Comparison of ENCODE assay signal across 24 mouse cellular contexts in the genomic region with DNA sequence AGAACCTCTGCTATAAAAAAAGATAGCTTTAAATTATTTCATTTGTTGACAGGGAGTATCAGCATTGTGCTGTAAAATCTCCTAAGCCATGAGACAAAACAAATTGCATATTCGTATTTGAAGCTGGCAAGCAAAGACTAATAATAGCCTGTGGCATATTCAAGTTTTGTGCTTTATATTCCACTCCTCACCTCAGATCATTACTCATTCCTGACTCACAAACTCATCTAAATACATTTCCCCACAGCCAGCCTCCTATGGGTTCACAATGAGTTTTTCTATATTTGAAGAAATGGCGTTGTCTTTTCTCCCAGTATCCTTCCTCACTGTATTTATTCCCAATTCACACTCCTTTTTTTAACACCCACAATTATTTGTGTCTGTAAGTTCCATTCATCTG.
DNase-seq lines count a peak whose midpoint lies in the region; ATAC-seq and TF ChIP-seq lines count a peak whose summit lies in the region.
"Had no signal": no experiment of that assay in that cellular context is flagged by ENCODE, and none has a peak within 500 bp of the region (broad histone marks: within the 10 kb centered on the region; RNA-seq: fewer than 3 reads in every experiment).

No protein-coding gene starts in this region.

- 80% methylated on average over 2 of the region's 2 CpGs for WGBS in heart, adult 2 months

- H3K4me3 ChIP-seq in heart, adult 2 months: no peak overlapping the region
- H3K4me3 ChIP-seq: embryonic facial prominence, embryonic 10.5 days; embryonic facial prominence, embryonic 12.5 days; forebrain, embryonic 13.5 days; forebrain, embryonic 15.5 days had no signal

- no peak for TF ChIP-seq EP300 in heart, adult 2 months (IDR thresholded peaks at IDR 0.05; ENCODE audit: insufficient read depth, low read depth, low read length)

- H3K4me1 ChIP-seq in heart, adult 2 months (ENCODE audit: control insufficient read depth, insufficient read depth, low read length): no peaks in the 10 kb centered on the region
- H3K4me1 ChIP-seq: embryonic facial prominence, embryonic 10.5 days; embryonic facial prominence, embryonic 12.5 days; forebrain, embryonic 13.5 days; forebrain, embryonic 15.5 days had no signal

- no peak for DNase-seq in frontal cortex, postnatal 14 days (ENCODE audit: low spot score in 2 of 2)
- DNase-seq in brain, adult 2 months (ENCODE audit: low read depth, low spot score): peak; percentile 61
- peak; percentile 23 for DNase-seq in telencephalon, adult 2 months (ENCODE audit: low read depth, low spot score)
- DNase-seq in heart, adult 2 months: no peak
- DNase-seq: adrenal gland, adult 8-10 months; adrenal gland, postnatal 14 days; adrenal gland, postnatal 36 days; B cell, adult 2 months; cerebellum, adult 11-12 months; cerebellum, adult 2 months; cerebellum, adult 9-10 months; cerebellum, postnatal 10 days; cerebellum, postnatal 25 days; forebrain, postnatal 0 days had no signal

- H3K9ac ChIP-seq in heart, adult 2 months (ENCODE audit: low read depth, low read length): no peak overlapping the region
- H3K9ac ChIP-seq: embryonic facial prominence, embryonic 12.5 days; forebrain, embryonic 13.5 days; forebrain, embryonic 15.5 days; forebrain, postnatal 0 days had no signal

- H3K27me3 ChIP-seq in heart, adult 2 months (ENCODE audit: control insufficient read depth, insufficient read depth, low read length): no peaks in the 10 kb centered on the region
- H3K27me3 ChIP-seq: CH12.LX; embryonic facial prominence, embryonic 12.5 days; forebrain, embryonic 13.5 days; forebrain, embryonic 15.5 days had no signal

- TF ChIP-seq CTCF in heart, adult 2 months (IDR thresholded peaks at IDR 0.05): no peak

- no peak for TF ChIP-seq POLR2A in heart, adult 2 months (IDR thresholded peaks at IDR 0.05; ENCODE audit: insufficient read depth, low read depth, low read length)

- H3K36me3 ChIP-seq in heart, adult 2 months (ENCODE audit: control insufficient read depth, insufficient read depth, low read length): no peaks in the 10 kb centered on the region
- H3K36me3 ChIP-seq: embryonic facial prominence, embryonic 10.5 days; embryonic facial prominence, embryonic 12.5 days; forebrain, embryonic 15.5 days; G1E had no signal

- intact Hi-C loops in heart, adult 2 months (cut with DNase I): no loop called here

- no peak overlapping the region for H3K27ac ChIP-seq in heart, adult 2 months
- H3K27ac ChIP-seq: embryonic facial prominence, embryonic 10.5 days; embryonic facial prominence, embryonic 12.5 days; forebrain, embryonic 13.5 days; forebrain, embryonic 15.5 days had no signal

- peak; percentile 94 for ATAC-seq in frontal cortex, adult (ENCODE audit: low TSS enrichment)
- ATAC-seq: activated CD4-positive, CD25-positive, alpha-beta regulatory T cell, adult 4 months; CD4-positive, CD25-positive, alpha-beta regulatory T cell, adult 4 months; forebrain, embryonic 13.5 days; forebrain, embryonic 15.5 days; forebrain, postnatal 0 days; Patski had no signal

- H3K79me2 ChIP-seq in heart, adult 2 months (replicated peaks; ENCODE audit: control insufficient read depth, insufficient read depth, low read length): no peaks in the 10 kb centered on the region

Comparison
In these comparisons a context has a peak if more than half of its experiments do, and no peak if none do; other contexts are left out.
1. DNase-seq: peak in brain, adult 2 months (single experiment) and telencephalon, adult 2 months (single experiment); none in frontal cortex, postnatal 14 days (0 of 2) and heart, adult 2 months (0 of 2).